ENCODE assay signal across 11 mouse cellular contexts in genomic region chr9:95521566-95521965, GRCm38 (mm10). TPM values are rescaled to one million over a fixed set of nuclear protein-coding genes. Genes with fewer than 3 reads are reported as not detected.
DNase-seq lines count a peak whose midpoint lies in the region; ATAC-seq lines count a peak whose summit lies in the region.
"Had no signal": no experiment of that assay in that cellular context is flagged by ENCODE, and none has a peak within 500 bp of the region (broad histone marks: within the 10 kb centered on the region; RNA-seq: fewer than 3 reads in every experiment).

No protein-coding gene starts in this region.

- ATAC-seq in kidney, embryonic 15.5 days (replicated peaks; ENCODE audit: low FRiP score), result no peak
- 0 out of 2 replicates have a peak, but pooled peaks have one; percentile 13 for ATAC-seq in liver, embryonic 16.5 days (ENCODE audit: low read depth)
- ATAC-seq: forebrain, embryonic 15.5 days; inflammation-experienced regulatory T-cells, adult 6 months had no signal

- WGBS in kidney, embryonic 15.5 days, result 48% methylated on average over 10 of the region's 10 CpGs
- 35% methylated on average over 10 of the region's 10 CpGs for WGBS in liver, embryonic 16.5 days (ENCODE audit: insufficient replicate concordance)

- peak; percentile 51 for DNase-seq in kidney, adult 9 months
- no peak for DNase-seq in kidney, adult 18-20 months
- peak; percentile 46 for DNase-seq in WW6 (ENCODE audit: low read depth, low spot score)
- no peak for DNase-seq in cerebellum, postnatal 36 days
- DNase-seq in layer of hippocampus, postnatal 14 days (ENCODE audit: low spot score in 2 of 2), result no peak
- DNase-seq: right cerebral cortex, adult 18-20 months had no signal

- no peak overlapping the region for H3K4me2 ChIP-seq in kidney, embryonic 15.5 days
- H3K4me2 ChIP-seq in liver, embryonic 16.5 days (ENCODE audit: low read depth, low read length), result no peak overlapping the region
- H3K4me2 ChIP-seq: forebrain, embryonic 15.5 days had no signal

- peaks cover 6% of the 10 kb centered on the region; the same call in 1 of the 2 replicates for H3K4me1 ChIP-seq in kidney, embryonic 15.5 days
- no peaks in the 10 kb centered on the region for H3K4me1 ChIP-seq in liver, embryonic 16.5 days (ENCODE audit: control insufficient read depth, low read depth, low read length)
- H3K4me1 ChIP-seq: forebrain, embryonic 15.5 days had no signal

- 0 out of 2 replicates have a peak overlapping the region, but pooled peaks have one; percentile 37 for H3K27ac ChIP-seq in kidney, embryonic 15.5 days
- H3K27ac ChIP-seq in liver, embryonic 16.5 days (ENCODE audit: low read length), result no peak overlapping the region
- H3K27ac ChIP-seq: forebrain, embryonic 15.5 days had no signal

- H3K27me3 ChIP-seq in kidney, embryonic 15.5 days, result no peaks in the 10 kb centered on the region
- H3K27me3 ChIP-seq in liver, embryonic 16.5 days (ENCODE audit: control insufficient read depth, insufficient read depth, low read depth, low read length), result no peaks in the 10 kb centered on the region
- H3K27me3 ChIP-seq: forebrain, embryonic 15.5 days had no signal

- no peak overlapping the region for H3K4me3 ChIP-seq in kidney, embryonic 15.5 days (replicated peaks)
- H3K4me3 ChIP-seq in liver, embryonic 16.5 days (ENCODE audit: low read depth, low read length), result no peak overlapping the region
- H3K4me3 ChIP-seq: forebrain, embryonic 15.5 days; megakaryocyte, embryonic 14.5 days had no signal

- no peaks in the 10 kb centered on the region for H3K9me3 ChIP-seq in kidney, embryonic 15.5 days (replicated peaks)
- no peaks in the 10 kb centered on the region for H3K9me3 ChIP-seq in liver, embryonic 16.5 days (replicated peaks; ENCODE audit: control insufficient read depth, low read length)
- H3K9me3 ChIP-seq: forebrain, embryonic 15.5 days; megakaryocyte, embryonic 14.5 days had no signal

- no peaks in the 10 kb centered on the region for H3K36me3 ChIP-seq in kidney, embryonic 15.5 days
- H3K36me3 ChIP-seq in liver, embryonic 16.5 days (ENCODE audit: control insufficient read depth, insufficient read depth), result no peaks in the 10 kb centered on the region
- H3K36me3 ChIP-seq: forebrain, embryonic 15.5 days had no signal

- H3K9ac ChIP-seq in kidney, embryonic 15.5 days, result no peak overlapping the region
- no peak overlapping the region for H3K9ac ChIP-seq in liver, embryonic 16.5 days (ENCODE audit: low read depth, low read length)
- H3K9ac ChIP-seq: forebrain, embryonic 15.5 days had no signal

RNA-seq across cellular contexts. Expression of gene U2surp, which starts 9.8 kb away (rescaled TPM):
- polyA plus RNA-seq in kidney, embryonic 15.5 days (2015; fragmentation: Nextera tagmentation; extraction: Ambion mirVana), result 135 and 177 TPM in 2 replicates
- polyA plus RNA-seq in liver, embryonic 16.5 days (2015; fragmentation: Nextera tagmentation; extraction: Ambion mirVana), result 48.7 and 50.4 TPM in 2 replicates
- total RNA-seq in layer of hippocampus, postnatal 14 days (2021), result 10 to 100 TPM; 62.6 to 69.0 TPM

RNA-seq across cellular contexts. Expression of gene Paqr9, which starts 37.9 kb away (rescaled TPM):
- polyA plus RNA-seq in kidney, embryonic 15.5 days (2015; fragmentation: Nextera tagmentation; extraction: Ambion mirVana), result 0.95 and 1.1 TPM in 2 replicates
- 5.8 and 6.7 TPM in 2 replicates for polyA plus RNA-seq in liver, embryonic 16.5 days (2015; fragmentation: Nextera tagmentation; extraction: Ambion mirVana)
- total RNA-seq in layer of hippocampus, postnatal 14 days (2021), result 10 to 100 TPM; 48.2 to 48.6 TPM
- polyA plus RNA-seq: inflammation-experienced regulatory T-cells, adult 6 months had no signal

Comparison
In these comparisons a context has a peak if more than half of its experiments do, and no peak if none do; other contexts are left out.
1. DNase-seq: peak in kidney, adult 9 months (single experiment) and WW6 (single experiment); none in kidney, adult 18-20 months (single experiment), cerebellum, postnatal 36 days (0 of 2) and layer of hippocampus, postnatal 14 days (0 of 2).